Mouse (Mus musculus): Measurements from ENCODE around the gene Fyn.
A peak's percentile ranks its signal among the peaks of the same experiment; 100 is the strongest.

The Fyn gene

DNA sequence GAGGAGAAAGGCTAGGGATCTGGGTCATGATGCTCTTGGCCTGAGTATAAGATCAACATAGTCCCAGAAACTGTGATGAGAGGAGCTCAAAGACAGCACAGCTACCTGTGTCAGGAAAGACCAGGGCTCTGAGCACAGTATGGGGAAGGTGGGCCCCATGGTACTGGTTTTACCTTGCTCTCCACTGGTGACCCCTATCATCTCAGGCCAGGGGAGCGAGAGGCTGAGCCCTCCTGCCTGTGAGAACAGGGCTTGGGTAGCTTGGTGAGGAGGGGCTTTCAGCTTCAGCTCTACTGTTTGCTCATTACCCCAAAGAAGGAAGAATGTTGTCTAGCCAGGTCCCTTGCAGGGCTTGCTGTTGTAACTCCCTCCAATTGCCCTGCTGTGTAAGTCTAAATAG is 45.4 kb downstream of the Fyn start:
- no peak for DNase-seq

DNA sequence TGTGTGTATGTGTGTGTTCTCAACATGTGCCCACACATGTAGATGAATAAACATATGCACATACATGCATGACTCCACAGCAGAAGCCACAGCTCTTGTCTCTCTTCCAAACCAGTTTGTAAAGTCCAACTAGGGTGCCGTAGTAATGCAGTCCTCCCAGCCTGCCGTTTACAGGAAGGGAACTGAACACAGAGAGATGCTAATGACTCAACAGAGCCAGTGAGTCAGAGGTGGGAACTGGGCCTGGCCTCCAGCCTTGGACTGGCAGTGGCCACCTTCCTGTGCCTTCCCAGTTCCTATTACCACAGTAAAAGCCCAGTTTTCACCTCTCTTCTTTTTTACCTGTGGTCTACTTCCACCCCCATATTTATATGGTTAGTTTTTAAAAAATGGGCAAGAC is 46.9 kb downstream of the Fyn start:
- DNase-seq = peak in 1 of 2 experiments; percentile 26

DNA sequence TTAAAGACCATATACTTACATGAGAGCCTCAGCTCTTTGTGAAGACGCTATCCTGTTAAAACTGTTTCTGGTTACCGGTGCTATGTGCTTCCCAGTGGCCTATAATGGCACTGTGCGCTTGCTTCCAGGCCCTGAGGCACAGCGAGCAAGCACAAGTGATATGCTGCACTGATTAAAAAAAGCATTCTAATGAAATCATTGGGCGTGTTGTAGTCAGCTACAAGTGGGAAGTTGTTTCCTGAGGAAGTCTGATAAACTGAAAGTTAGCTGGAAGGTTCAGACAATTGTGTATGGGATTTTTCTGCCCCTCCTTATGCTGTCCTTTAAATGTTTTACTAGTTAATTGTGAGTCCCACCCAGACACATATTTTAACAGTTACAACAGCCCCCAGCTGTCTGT is 49.0 kb downstream of the Fyn start:
- DNase-seq = no peak

DNA sequence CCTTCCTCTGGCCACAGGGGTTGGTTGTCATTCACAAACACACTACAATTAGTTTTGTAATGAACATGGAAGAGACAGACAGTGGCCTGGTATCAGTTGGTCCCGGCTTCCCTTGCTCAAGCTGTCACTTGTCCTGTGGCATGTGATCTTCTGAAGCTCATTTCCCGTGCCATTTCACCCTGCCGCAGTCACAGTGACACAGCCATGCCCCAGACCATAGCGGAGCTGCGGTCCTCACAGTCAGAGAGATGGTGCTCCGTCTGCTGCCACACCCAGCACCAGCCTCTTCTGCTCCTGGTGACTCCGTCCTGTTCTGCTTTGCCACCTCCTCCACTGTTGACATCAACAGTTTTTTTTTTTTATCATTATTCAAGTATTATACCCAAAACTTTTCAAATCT is 49.7 kb downstream of the Fyn start:
- peak in 1 of 2 experiments; percentile 43 for DNase-seq

DNA sequence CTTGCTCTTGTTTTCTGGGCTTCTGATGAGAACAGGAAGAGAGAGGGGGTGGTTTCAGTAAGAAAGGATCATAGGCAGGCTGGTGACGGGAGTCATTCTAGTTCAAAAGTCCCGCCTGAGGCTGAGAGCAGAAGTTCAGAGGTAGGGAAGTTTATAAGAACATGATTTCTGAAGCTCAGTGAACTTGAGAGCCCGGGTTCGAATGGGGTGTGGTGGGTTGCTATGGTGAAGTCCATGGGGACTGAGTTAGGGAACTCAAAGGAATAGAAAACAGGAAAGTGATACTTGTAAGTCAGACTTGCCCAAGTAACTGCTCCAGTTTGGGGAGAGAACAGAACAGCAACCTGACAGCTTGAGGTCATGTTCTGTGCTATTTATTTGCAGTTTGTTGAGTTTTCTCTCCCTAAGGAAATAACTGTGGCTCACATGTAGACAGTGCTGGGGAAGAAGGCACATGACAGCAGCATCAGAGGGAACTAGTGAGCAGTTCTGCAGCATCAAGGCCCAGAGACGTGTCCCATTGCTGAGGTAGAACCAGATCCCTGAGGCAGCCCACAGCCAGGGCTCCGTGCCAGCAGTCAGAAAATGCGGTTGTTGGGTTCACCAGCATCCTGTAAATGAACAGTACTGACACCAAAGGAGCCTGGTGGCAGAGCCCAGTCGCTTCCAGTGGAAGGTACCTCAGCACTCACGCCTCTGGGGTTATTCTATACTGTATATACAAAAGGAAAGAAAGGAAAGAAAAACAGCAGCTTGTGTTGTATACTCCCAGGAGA is 52.4 kb downstream of the Fyn start:
- peak; percentile 23 to 42 for DNase-seq

DNA sequence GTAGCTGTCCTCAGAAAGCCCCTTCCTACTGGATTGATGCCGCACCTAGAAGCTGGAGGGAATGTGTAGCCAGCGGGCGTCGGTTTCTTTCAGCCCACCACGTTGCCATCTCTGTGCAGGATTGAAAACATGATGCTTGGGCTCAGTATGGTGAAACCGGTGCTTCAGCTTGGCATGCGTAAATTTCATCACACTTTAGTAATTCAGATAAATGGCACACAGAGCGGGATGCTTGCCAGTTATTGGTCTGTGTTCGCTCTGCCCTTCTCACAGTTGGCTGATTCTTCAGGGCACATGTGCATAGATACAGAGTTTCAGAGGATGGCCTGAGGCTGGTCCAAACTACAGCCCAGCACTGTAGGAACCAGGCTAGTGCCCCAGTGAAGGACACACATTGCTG is 53.1 kb downstream of the Fyn start:
- no peak for DNase-seq

DNA sequence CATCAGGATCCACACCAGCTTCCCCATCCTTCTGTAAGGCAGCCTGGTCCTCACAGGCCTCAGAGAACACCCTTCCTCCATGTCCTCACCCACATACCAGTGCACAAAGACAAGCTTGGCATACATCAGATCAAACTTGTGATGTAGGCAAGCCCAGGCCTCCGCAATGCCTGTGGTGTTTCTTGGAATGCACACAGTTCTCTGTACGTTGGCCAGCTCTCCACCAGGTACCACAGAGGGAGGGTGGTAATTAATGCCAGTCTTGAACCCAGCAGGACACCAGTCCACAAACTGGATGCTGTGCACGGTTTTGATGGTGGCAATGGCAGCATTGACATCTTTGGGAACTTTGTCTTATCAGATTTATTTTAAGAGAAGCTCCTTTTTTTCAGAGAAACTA is 56.0 kb downstream of the Fyn start:
- no peak for DNase-seq

DNA sequence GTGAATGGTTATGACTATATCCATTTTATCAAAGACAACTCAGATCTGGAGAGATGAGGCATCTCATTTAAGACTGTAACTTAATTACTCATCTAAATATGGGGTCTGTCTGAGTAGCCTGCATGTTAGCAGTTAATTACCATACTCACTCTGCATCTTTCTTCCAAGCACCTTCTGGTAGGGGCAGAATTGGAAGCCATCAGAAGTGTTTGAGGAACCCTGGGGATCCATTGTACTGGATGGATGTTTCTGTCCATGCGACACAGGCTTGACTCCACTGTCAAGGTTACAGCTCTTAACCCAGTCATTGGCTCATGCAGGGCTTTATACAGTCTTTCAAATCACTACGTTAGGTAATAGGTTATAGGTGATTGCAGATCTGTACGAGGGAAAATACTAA is 57.4 kb downstream of the Fyn start:
- no peak for DNase-seq

DNA sequence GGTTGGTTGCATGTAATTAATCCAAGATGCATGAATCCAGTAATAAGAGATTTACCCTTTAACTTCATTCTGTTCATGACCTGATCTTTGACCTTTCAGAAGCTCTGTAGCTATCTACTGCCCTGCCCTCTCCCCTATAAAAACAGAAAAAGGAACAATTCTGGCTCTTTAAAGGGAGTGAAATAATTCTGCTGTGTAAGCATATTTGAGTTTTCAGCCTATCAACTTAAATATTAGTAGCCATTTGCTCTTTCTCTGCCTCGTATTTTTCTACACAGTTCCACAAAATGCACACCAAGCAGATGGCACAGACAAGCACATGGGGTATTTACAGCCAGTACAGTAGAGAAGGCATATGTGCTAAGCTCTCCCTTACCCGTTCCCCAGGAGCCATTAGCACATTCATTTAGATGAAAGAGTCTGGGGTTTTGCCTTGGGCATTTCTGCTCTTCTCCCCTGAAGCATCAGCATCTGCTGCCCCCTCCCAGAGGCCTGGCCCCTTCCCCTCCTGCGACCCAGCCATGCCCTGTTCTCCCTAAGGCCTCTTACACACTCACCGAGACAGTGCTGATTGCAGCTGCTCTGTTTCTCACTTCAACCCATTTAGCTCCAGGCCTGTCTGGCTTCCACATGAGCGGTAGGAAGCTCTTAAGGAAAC is 58.3 kb downstream of the Fyn start:
- DNase-seq = no peak

DNA sequence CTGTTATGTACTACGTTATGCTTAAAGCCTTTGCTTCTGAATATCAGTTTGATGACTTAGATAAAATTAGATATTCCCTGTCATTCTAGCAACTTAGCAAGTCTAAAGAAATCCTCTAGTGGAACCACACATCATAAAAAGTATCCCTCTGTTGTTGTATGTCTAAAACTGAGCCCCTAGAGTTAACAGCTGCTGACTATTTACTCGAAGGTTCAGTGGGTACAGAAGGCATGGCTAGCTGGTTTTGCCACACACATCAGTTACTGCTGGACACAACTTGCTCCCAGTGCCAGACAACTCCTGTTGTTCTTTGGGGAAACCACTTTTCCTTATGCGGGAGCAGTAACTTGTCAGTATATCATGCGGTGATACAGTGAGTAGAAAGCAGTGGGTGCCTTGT is 61.0 kb downstream of the Fyn start:
- DNase-seq = no peak

DNA sequence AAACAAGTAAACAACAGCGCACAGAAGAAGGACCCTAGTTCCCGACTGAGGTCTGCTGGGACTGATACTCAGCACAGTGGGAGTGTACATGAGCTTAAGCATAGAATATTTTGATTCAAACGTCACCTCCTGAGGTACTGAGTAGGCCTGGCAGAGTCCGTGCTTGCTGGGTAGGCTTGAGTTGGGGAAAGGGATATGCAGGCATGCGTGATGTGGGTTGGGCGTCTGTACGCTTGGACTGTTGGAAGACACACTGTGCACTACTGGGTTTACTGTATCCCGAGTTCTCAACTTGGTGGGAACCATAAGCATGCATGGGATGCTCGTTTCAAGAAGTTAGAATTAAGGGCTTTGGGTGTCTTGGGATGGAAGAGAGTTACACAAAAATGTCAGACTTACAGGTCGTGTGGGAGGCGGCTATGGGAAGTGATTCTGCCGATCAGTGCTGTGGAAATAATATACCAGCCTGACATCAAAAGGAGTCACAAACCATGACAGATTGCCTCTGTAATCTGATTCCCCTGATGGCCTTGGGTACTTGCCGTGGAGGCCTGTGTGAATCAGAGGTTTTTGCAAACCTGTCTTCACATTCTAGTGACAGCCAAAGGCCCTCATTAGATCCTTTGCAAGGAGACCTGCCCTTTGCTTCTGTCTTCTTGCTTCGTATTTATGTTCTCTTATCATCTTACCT is 61.6 kb downstream of the Fyn start:
- no peak for DNase-seq

DNA sequence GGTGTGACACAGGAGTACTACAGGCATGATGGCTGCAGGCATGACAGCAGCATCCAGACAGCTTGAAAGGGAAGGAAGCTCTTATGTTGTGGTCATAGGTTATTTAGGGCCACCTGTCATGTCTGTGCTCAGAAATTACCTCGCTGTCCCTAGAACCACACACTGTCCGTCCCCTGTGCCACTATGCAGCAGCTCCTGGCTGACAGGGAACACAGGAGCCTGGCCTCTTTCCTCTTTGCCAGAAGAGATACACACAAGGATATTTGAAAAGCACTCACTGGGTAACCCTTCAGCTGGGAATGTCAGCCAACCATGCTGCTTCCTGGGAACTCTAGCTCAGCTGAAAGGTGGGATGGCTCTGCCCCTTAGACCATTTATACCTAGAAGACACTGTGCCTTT is 62.6 kb downstream of the Fyn start:
- no peak for DNase-seq

DNA sequence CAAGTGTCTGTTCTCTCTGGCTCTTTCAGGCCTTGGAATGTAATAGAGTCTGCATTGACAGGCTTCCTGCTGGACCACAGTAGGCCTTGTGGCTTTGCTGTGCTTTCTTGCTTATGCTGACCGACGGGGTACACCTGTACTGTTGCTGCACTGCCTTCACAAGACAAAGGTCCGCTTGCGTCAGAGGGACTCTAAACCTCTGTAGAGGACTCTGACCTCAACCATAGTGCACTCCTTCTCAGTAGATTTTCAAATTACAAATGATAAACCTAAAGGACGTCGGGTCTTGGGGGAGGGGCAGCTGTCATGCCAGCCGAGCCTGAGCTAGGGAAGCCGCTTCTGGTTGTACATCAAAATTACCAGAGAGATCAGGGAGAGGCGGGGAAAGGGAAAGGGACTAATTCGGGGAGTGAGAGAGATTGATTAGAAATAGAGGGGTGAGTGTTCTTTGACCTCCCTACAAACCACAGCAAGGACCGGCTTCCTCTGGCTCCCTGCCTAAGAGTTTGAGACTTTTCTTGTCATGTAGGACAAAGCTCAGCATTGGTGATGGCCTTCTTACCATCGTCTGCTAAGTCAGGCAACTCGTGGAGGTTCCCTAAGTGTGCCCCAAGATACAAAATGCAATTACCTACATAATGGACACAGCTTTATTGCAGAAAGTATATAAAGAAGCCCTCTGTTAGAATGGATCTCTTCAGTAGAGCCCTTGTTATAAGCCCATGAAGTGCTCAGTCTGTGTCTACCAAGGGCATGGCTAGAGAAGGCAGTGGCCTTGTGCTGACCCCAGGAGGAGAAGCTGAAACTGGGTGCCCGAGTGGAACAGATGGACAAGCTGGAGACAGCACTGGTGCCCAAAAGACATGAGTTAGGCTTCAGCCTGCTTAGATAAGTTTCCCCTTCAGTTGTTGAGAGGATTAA is 64.3 kb downstream of the Fyn start:
- DNase-seq = no peak

DNA sequence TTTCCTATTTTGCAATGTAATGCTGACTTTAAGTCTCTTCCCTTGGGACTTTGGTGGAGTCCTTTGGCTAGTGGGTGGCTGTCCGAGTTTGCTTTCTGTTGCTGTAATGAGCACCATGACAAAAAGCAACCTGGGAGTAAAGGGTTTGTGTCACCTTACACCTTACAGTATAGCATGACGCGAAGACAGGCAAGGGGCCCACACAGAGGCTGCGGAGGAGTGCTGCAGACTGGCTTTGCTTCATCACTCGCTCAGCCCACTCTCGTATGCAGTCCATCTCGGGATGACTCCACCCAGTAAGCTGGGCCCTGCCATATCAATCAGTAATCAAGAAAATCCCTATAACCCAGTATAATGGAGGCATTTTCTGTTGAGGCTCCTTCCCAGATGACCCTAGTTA is 65.2 kb downstream of the Fyn start:
- no peak for DNase-seq

DNA sequence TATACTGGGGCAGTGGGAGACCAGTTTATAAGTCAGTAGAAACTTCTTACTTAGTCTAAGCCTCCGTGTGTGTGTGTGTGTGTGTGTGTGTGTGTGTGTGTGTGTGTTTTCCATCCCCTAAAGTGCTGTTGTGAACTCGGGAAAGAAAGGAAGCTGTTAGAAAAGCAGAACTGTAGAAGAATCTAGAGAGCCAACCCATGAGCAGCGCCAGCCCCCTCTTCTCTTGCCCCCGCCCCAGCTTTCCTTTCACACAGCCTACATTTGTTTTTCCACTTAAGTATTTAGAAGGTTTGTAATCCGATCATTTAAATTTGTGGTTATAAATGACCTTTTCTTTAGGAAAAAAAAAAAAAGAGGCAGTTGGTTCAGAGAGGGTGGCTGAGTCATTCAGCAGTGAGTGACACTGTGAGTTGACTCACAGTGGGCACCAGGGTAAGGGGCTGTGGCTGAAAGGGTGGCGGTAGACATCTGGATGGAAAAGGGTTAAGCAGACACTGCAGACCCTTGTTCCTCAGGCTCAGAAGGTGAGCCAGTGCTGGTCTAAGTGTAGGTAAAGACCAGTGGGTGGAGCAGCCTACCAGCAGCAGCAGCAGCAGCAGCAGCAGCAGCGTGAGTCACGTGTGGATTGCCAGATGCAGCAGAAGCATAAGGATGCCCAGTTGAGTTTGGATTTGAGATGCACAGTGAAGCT is 66.2 kb downstream of the Fyn start:
- no peak for DNase-seq

DNA sequence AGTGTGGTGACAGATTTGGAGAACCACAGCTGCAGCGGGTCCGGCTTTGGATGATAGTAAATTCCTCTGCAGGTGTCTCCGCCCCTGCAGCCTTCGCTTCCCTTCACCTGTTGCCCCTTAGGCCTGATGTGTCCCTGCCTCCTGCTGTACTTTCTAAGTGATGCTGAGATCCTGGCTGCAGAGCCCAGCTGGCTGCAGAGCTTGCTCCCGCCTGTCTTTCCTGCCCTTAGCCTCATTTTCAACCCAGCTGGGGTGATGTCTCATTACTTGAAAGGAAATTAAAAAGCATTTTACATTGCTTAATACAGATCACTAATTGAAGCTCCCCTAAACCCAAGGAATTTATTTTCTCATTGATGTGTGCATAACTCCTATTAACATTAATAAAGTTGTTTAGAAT is 70.2 kb downstream of the Fyn start:
- DNase-seq = no peak

DNA sequence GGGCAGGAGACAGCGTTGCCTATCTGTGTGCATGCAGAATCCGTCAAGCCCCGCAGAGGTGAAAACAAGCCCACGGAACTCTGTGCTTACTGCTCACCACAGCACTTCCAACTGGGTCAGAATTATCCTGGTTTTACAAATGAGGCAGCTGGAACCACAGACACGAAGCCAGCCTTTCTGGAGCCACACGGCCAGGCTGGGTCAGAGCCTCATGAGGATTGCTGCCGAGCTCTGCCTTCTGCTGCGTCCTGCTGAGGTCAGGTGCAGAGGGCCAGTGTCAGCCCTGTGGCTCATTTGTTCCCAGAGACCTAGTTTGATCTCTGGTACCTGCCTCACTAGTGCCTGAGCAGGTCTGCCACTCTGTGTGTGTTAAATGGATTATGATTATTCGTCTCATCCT is 71.9 kb downstream of the Fyn start:
- DNase-seq = no peak

DNA sequence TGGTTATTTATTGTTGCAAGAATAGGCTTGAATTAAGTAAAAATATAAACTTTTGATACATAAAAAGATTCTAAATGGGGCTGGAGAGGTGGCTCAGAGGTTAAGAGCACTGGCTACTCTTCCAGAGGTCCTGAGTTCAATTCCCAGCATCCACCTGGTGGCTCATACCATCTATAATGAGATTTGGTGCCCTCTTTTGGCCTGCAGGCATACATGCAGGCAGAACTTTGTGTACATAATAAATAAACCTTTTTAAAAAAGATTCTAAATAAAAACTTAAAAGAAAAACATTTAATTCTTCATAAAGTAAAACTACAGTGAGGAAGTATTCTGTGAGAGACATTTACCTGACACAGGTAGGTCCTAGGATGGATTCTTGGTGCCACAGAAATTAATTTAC is 73.0 kb downstream of the Fyn start:
- DNase-seq = no peak

DNA sequence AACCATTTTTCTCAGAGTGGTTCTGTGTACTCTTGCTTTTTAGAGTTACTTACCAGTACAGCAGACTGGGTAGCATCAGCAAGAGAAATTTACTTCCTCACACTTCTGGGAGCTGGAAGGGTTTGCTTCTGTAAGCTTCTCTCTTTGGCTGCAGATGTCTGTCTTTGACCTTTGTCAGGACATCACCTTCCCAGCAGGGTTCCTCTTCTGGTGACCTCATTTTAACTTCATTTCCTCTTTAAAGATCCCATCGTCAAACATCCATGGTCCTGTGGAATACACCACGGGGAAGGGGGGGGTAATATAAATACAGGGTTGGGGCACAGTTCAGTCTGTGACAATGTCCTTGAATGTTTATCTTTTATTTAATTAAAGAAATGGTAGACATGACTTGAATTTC is 74.5 kb downstream of the Fyn start:
- DNase-seq = no peak

DNA sequence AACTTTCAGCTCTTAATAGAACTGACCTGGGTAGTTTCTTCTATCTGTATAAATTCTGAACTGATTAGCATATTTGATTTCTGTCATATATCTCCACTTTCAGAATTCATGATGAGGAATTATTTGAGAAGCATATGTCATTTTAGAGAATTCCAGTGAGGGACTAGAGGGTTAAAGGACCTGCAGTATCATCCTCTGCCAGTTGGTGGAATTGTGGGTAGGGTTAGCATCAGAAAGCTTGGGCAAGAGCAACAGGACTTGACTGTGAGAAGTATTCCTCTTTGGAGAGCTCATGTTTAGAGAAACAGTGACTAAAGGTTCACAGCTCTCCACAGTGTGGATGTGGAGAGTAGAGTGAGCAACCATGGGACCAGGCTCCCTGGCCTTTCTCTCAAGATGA is 75.3 kb downstream of the Fyn start:
- DNase-seq = peak in 1 of 2 experiments; percentile 32

DNA sequence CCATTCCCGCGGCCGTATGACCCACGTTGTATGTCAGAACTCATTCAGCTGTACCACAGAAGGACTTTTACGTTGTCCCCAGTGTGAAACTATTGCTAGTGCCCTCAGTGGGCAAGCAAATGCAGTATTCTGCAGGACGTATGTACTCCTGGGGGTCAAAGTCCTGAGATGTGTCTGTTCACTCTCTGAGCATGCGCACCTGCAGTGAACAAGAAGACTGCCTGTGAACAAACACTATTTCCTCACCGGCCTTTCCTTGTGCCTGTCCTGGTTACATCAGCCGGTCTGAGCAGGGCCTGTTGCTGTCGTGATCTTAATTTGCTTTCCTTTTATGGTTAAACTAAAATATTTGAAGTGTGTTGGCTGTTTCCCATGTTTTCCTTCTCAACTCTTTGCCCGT is 77.2 kb downstream of the Fyn start:
- DNase-seq = no peak

DNA sequence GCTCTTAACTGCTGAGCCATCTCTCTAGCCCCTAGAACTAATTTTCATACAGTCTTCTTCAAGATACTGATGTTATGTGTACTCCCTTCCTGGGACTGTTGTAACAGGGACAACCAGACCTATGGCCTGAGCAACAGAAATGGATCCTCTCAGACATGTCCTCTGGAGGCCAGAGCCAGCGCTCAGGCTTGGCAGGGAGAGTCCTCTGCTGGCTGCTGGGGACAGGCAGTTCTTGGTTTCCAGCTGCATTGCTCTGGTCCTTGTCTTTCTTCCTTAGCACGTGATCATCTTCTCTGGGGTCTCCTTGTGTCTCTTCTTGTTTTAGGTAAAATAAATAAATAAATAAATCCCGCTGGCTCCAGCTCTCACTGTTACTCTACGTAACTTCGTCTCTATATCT is 78.1 kb downstream of the Fyn start:
- DNase-seq = no peak

DNA sequence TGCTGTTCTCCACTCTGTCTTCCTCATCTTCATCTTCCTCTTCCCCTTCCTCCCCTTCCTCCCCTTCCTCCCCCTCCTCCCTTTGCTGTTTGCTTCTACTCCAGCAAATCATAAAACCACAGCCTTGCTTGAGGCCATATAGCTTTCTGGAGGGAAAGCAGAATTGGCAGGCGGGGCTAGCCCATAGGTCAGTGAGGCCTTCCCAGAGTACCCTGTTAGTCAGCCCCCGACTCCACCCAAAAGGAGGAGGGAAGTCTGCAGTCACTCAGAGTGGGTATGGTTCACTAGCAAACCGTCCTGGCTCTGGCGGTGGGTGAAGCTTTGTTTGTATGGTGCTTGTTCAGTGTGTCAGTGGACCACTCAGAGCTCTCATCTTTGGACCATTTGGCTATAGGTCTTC is 80.5 kb downstream of the Fyn start:
- peak in 1 of 2 experiments; percentile 18 for DNase-seq

Data from lung, postnatal 4 days (tissue).